Mouse (Mus musculus) lung, adult 2 months (tissue): ENCODE measurements at regions not wholly inside any gene's neighbourhood (a gene's known extent, or its start where the extent isn't known, plus 50 kb on each side); places are given as distances from the start of the nearest gene placed in this dataset.

Source experiments
- CTCF ChIP-seq: fragments of 200-500 bp; IDR thresholded peaks from 2 replicates; pipeline ENCODE4 v1.5.1; 2011; ENCODE audit warnings: mild to moderate bottlenecking, low read length, control low read depth; ENCODE audit not compliant: insufficient read depth
- POLR2A ChIP-seq: fragments of 200-500 bp; IDR thresholded peaks from 2 replicates; pipeline ENCODE4 v1.6.1; 2011; ENCODE audit warnings: low read depth, mild to moderate bottlenecking, control low read depth, low read length, borderline replicate concordance; ENCODE audit errors: extremely low read depth

DNA sequence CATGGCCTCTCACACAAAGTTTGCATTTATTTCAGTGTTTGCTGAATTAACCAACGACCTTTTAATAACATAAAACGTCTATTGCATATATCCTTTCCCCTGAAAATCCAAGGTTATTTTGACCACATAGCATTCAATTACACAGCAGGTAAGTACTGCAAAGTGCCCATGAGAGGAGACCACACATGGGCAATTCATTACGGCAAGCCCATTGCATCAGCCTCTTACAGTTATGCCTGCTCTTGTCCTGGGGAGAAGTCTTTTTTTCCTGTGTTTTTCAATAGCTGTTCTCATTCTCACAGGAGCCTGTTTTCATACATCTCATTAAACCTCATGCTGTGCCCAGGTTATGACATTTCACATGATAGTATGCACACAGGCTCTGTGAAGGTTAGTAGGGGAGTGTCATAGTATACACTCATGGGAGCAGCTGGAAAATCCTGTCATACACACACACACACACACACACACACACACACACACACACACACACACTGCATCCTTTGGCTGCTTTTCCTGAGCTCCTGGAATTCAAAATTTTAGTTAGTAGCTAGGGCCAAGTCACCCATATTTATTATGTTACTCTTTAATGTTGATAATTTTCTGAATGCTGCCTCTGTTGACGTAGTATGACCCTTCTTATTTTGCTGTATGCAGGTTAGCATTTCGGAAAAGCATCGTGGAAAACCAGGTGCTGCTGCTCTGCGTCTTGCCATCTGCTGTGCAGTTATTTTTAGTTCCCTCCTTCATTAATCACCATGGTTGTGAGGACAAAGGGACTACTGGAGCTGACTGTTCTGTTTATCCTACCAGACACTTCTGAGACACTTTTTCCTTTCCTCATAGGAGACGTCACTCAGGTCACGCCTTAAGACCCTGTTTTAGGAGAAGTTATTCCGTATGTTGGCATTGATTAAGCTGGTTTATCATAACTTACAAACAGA lies 483.6 kb downstream of the Bckdhb start:
- TF ChIP-seq POLR2A (no peak), CTCF (no peak)
